ENCODE assay signal across 8 mouse cellular contexts in genomic region chr3:79884305-79884704, GRCm38 (mm10). TPM values are rescaled to one million over a fixed set of nuclear protein-coding genes. Genes with fewer than 3 reads are reported as not detected.
DNase-seq lines count a peak whose midpoint lies in the region; ATAC-seq and TF ChIP-seq lines count a peak whose summit lies in the region.

TSS of gene Fam198b (plus strand) at chr3:79884533.

- peaks cover 18% of the 10 kb centered on the region for H3K4me1 ChIP-seq in embryonic facial prominence, embryonic 13.5 days
- H3K4me1 ChIP-seq in intestine, embryonic 14.5 days (replicated peaks; ENCODE audit: control insufficient read depth, insufficient read depth, low read length) = peaks cover 13% of the 10 kb centered on the region
- no peaks in the 10 kb centered on the region for H3K4me1 ChIP-seq in thymus, adult 2 months (replicated peaks; ENCODE audit: control insufficient read depth, insufficient read depth, low read length)

- WGBS in embryonic facial prominence, embryonic 13.5 days = 61% methylated on average over 5 of the region's 5 CpGs
- 29% methylated on average over 5 of the region's 5 CpGs for WGBS in intestine, embryonic 14.5 days
- WGBS in thymus, adult 2 months = 58% methylated on average over 5 of the region's 5 CpGs

- H3K9me3 ChIP-seq in embryonic facial prominence, embryonic 13.5 days = no peaks in the 10 kb centered on the region
- H3K9me3 ChIP-seq in intestine, embryonic 14.5 days (ENCODE audit: control insufficient read depth, low read length) = no peaks in the 10 kb centered on the region

- H3K36me3 ChIP-seq in embryonic facial prominence, embryonic 13.5 days = no peaks in the 10 kb centered on the region
- H3K36me3 ChIP-seq in intestine, embryonic 14.5 days (ENCODE audit: control insufficient read depth, insufficient read depth, low read length) = no peaks in the 10 kb centered on the region
- H3K36me3 ChIP-seq in thymus, adult 2 months (ENCODE audit: control insufficient read depth, insufficient read depth, low read length) = no peaks in the 10 kb centered on the region

- H3K27me3 ChIP-seq in embryonic facial prominence, embryonic 13.5 days = no peaks in the 10 kb centered on the region
- H3K27me3 ChIP-seq in intestine, embryonic 14.5 days (replicated peaks; ENCODE audit: control insufficient read depth, insufficient read depth, low read length) = no peaks in the 10 kb centered on the region
- H3K27me3 ChIP-seq in thymus, adult 2 months (ENCODE audit: control insufficient read depth, insufficient read depth, low read length) = peaks cover 3% of the 10 kb centered on the region; the same call in 1 of the 2 replicates

- no peak for DNase-seq in gastrocnemius, adult 2 months
- no peak for DNase-seq in gastrocnemius, postnatal 36 days
- peak; percentile 79 for DNase-seq in 416B (ENCODE audit: low read depth)
- DNase-seq in intestine, embryonic 14.5 days (ENCODE audit: low spot score) = no peak
- DNase-seq in thymus, adult 2 months = no peak
- no peak for DNase-seq in cerebellum, adult 9-11 months
- no peak for DNase-seq in urinary bladder, postnatal 36 days (ENCODE audit: low spot score in 2 of 2)

- no peak for ATAC-seq in embryonic facial prominence, embryonic 13.5 days (ENCODE audit: insufficient number of reproducible peaks, insufficient read depth, low FRiP score, low TSS enrichment, low read depth)
- ATAC-seq in intestine, embryonic 14.5 days (replicated peaks; ENCODE audit: low FRiP score, low TSS enrichment, low read depth) = no peak

- peak within 1 kb of the TSS; percentile 43 for H3K4me2 ChIP-seq in embryonic facial prominence, embryonic 13.5 days
- peak within 1 kb of the TSS; percentile 60 for H3K4me2 ChIP-seq in intestine, embryonic 14.5 days (ENCODE audit: low read length)

- TF ChIP-seq POLR2A in thymus, adult 2 months (IDR thresholded peaks at IDR 0.05; ENCODE audit: control insufficient read depth, extremely low read depth, insufficient read depth, low read length, poor library complexity) = no peak

- intact Hi-C loops in gastrocnemius, adult 2 months (cut with DNase I) = no loop called here
- intact Hi-C loops in gastrocnemius, postnatal 36 days (cut with DNase I) = loop anchor here (1.0 kb wide), 1 partner anchor 174 kb away; no protein-coding TSS in a partner anchor

- H3K4me3 ChIP-seq in gastrocnemius, adult 2 months = peak within 1 kb of the TSS; percentile 75
- peak within 1 kb of the TSS; percentile 14; the same call in 1 of the 2 replicates for H3K4me3 ChIP-seq in embryonic facial prominence, embryonic 13.5 days
- H3K4me3 ChIP-seq in intestine, embryonic 14.5 days (ENCODE audit: low read depth, low read length) = peak within 1 kb of the TSS; percentile 29
- no peak within 1 kb of the TSS for H3K4me3 ChIP-seq in thymus, adult 2 months (ENCODE audit: control insufficient read depth, insufficient read depth, low read length)

- peak within 1 kb of the TSS; percentile 84 for H3K27ac ChIP-seq in gastrocnemius, adult 2 months
- no peak within 1 kb of the TSS for H3K27ac ChIP-seq in embryonic facial prominence, embryonic 13.5 days
- H3K27ac ChIP-seq in intestine, embryonic 14.5 days (ENCODE audit: low read depth) = 0 out of 2 replicates have a peak within 1 kb of the TSS, but pooled peaks have one; percentile 5
- no peak within 1 kb of the TSS for H3K27ac ChIP-seq in thymus, adult 2 months (ENCODE audit: control insufficient read depth, insufficient read depth, low read length)

- H3K9ac ChIP-seq in embryonic facial prominence, embryonic 13.5 days = no peak within 1 kb of the TSS
- H3K9ac ChIP-seq in intestine, embryonic 14.5 days (ENCODE audit: low read length) = no peak within 1 kb of the TSS

- no peak for TF ChIP-seq CTCF in gastrocnemius, adult 2 months (IDR thresholded peaks at IDR 0.05)
- TF ChIP-seq CTCF in thymus, adult 2 months (IDR thresholded peaks at IDR 0.05; ENCODE audit: borderline replicate concordance, control insufficient read depth, extremely low read depth, insufficient read depth, low read length, poor library complexity) = no peak

RNA-seq across cellular contexts. Expression of gene Fam198b, which starts in this region (rescaled TPM):
- 1 to 10 TPM; 5.7 to 7.1 TPM for total RNA-seq in gastrocnemius, adult 2 months (2021)
- 1 to 10 TPM; 7.6 to 8.4 TPM for total RNA-seq in gastrocnemius, postnatal 36 days (2021)
- polyA plus RNA-seq in embryonic facial prominence, embryonic 13.5 days (2015; fragmentation: Nextera tagmentation; extraction: Ambion mirVana) = 9.0 and 10.3 TPM in 2 replicates
- polyA plus RNA-seq in intestine, embryonic 14.5 days (2014; fragmentation: Nextera tagmentation; extraction: Ambion mirVana) = 9.1 and 10.8 TPM in 2 replicates
- 1.3 and 1.5 TPM in 2 replicates for polyA plus RNA-seq in thymus, adult 2 months (2012; rRNA removed)

Comparison
In these comparisons a context has a peak if more than half of its experiments do, and no peak if none do; other contexts are left out.
1. H3K27ac ChIP-seq: peak in gastrocnemius, adult 2 months (single experiment) and intestine, embryonic 14.5 days (single experiment); none in embryonic facial prominence, embryonic 13.5 days (single experiment) and thymus, adult 2 months (single experiment).